8 mouse cellular contexts compared by ENCODE assay signal in the genomic region with DNA sequence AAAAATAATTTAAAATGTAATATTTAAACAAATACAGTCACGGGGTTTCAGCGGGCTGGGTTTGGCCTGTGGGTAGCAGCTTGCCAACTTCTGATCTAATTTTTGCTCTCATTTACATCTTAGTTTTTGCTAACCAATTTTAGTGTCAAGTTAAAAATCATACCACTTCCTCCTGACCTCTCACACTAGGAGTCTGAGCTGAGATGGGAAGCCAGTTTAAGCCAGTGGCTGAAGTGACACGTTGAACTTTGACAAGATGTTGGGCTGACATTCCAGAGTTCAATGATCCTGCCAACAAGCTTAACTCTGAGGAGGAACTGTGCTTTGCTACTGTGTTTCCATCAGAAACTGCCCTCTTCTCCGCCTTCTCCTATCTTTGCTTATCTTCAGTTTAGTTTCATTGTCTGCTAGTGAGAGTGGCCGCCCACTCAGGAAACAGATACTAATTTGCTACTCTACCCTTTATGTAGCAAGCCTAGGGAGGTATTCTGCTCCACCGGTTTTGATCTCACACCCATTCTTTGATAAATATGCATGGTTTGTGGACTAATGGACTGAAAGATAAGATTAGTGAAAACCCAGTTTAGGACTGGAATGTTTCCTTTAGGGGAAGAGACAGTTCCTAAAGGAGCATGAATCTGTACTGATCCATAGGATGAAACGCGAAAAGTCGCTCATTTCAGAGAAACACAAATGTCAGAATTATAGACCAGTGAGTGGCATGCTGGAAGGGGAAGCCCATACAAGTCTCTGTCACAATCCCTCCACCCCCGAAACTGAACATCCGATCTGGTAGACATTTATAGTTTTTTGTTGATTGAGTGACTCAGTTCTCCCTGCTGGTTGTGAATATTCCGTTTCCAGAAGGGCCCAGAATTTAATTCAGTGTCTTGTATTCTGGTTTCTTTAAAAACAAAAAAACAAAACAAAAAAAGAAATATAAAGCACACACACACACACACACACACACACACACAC. TPM values are rescaled to one million over a fixed set of nuclear protein-coding genes. Genes with fewer than 3 reads are reported as not detected.
A peak's percentile ranks its signal among the peaks of the same experiment; 100 is the strongest.
DNase-seq lines count a peak whose midpoint lies in the region; ATAC-seq and TF ChIP-seq lines count a peak whose summit lies in the region.

No protein-coding gene starts in this region.

- peaks cover 10% of the 10 kb centered on the region for H3K36me3 ChIP-seq in G1E (replicated peaks)
- no peaks in the 10 kb centered on the region for H3K36me3 ChIP-seq in forebrain, embryonic 13.5 days (ENCODE audit: poor library complexity, severe bottlenecking)
- H3K36me3 ChIP-seq in lung, embryonic 15.5 days = no peaks in the 10 kb centered on the region

- H3K27ac ChIP-seq in forebrain, embryonic 13.5 days = peak overlapping the region; percentile 96; the same call in 1 of the 2 replicates
- H3K27ac ChIP-seq in lung, embryonic 15.5 days = no peak overlapping the region

- WGBS in forebrain, embryonic 13.5 days = 46% methylated on average over 12 of the region's 12 CpGs
- whole genome bisulfite sequencing in lung, embryonic 15.5 days = 32% methylated on average over 12 of the region's 12 CpGs

- H3K4me2 ChIP-seq in forebrain, embryonic 13.5 days = peak overlapping the region; percentile 66
- peak overlapping the region; percentile 65 for H3K4me2 ChIP-seq in lung, embryonic 15.5 days

- H3K4me3 ChIP-seq in G1E (ENCODE audit: low read depth, low read length) = peak overlapping the region; percentile 93
- peak overlapping the region; percentile 87 for H3K4me3 ChIP-seq in forebrain, embryonic 13.5 days
- H3K4me3 ChIP-seq in lung, embryonic 15.5 days = peak overlapping the region; percentile 96

- peak overlapping the region; percentile 98; the same call in 1 of the 2 replicates for H3K9ac ChIP-seq in forebrain, embryonic 13.5 days
- 0 out of 2 replicates have a peak overlapping the region, but pooled peaks have one; percentile 4 for H3K9ac ChIP-seq in lung, embryonic 15.5 days

- H3K4me1 ChIP-seq in G1E (ENCODE audit: insufficient read depth, low read depth, low read length) = peaks cover 29% of the 10 kb centered on the region
- peaks cover 31% of the 10 kb centered on the region for H3K4me1 ChIP-seq in forebrain, embryonic 13.5 days
- peaks cover 15% of the 10 kb centered on the region for H3K4me1 ChIP-seq in lung, embryonic 15.5 days

- H3K9me3 ChIP-seq in G1E (replicated peaks) = no peaks in the 10 kb centered on the region
- H3K9me3 ChIP-seq in forebrain, embryonic 13.5 days (replicated peaks) = no peaks in the 10 kb centered on the region
- H3K9me3 ChIP-seq in lung, embryonic 15.5 days = no peaks in the 10 kb centered on the region

- DNase-seq in 3T3-L1 (ENCODE audit: low read depth, low spot score) = peak; percentile 39
- DNase-seq in G1E (ENCODE audit: low spot score) = no peak
- DNase-seq in kidney, adult 18-20 months = peak; percentile 54
- no peak for DNase-seq in cerebellum, adult 11 months
- DNase-seq in frontal cortex, postnatal 25 days (ENCODE audit: low spot score in 2 of 2) = no peak

- H3K27me3 ChIP-seq in G1E (ENCODE audit: insufficient read depth, low read length) = peaks cover 4% of the 10 kb centered on the region; the same call in 1 of the 2 replicates
- no peaks in the 10 kb centered on the region for H3K27me3 ChIP-seq in forebrain, embryonic 13.5 days
- H3K27me3 ChIP-seq in lung, embryonic 15.5 days = no peaks in the 10 kb centered on the region

- ATAC-seq in G1E (ENCODE audit: extremely low read depth, insufficient number of reproducible peaks, low FRiP score, poor library complexity, severe bottlenecking) = peak; percentile 55
- no peak for ATAC-seq in forebrain, embryonic 13.5 days
- ATAC-seq in lung, embryonic 15.5 days (ENCODE audit: borderline replicate concordance, extremely low read depth, low FRiP score, low TSS enrichment) = no peak
- ATAC-seq in neutrophil, adult 5-6 weeks (ENCODE audit: extremely low read depth, insufficient number of reproducible peaks, low FRiP score, poor library complexity, severe bottlenecking) = peak; percentile 68

- TF ChIP-seq CTCF in G1E (IDR thresholded peaks at IDR 0.05; ENCODE audit: low read depth, low read length) = no peak

RNA-seq across cellular contexts. Expression of gene Ccdc50, which starts 0.7 kb away (rescaled TPM):
- total RNA-seq in G1E (2014; fragmentation: Nextera tagmentation) (127 and 138 TPM in 2 replicates), G1E (2017) (70.3 and 105 TPM in 2 replicates)
- polyA plus RNA-seq in G1E (2012) = 17.8 and 30.6 TPM in 2 replicates
- polyA plus RNA-seq in forebrain, embryonic 13.5 days (2015; fragmentation: Nextera tagmentation; extraction: Ambion mirVana) = 52.7 and 53.1 TPM in 2 replicates
- 40.0 and 42.2 TPM in 2 replicates for polyA plus RNA-seq in lung, embryonic 15.5 days (2015; fragmentation: Nextera tagmentation; extraction: Ambion mirVana)
- total RNA-seq in neutrophil, adult 5-6 weeks (2017) = 150 and 156 TPM in 2 replicates

RNA-seq across cellular contexts. Expression of gene Uts2b, which starts 17.9 kb away (rescaled TPM):
- not detected in 2 replicates for total RNA-seq in G1E (2014; fragmentation: Nextera tagmentation)
- 0.17 TPM in 1 of 2 replicates, not detected in the other for total RNA-seq in G1E (2017)
- polyA plus RNA-seq in G1E (2012) = not detected in 2 replicates
- polyA plus RNA-seq in forebrain, embryonic 13.5 days (2015; fragmentation: Nextera tagmentation; extraction: Ambion mirVana) = not detected in 2 replicates
- polyA plus RNA-seq in lung, embryonic 15.5 days (2015; fragmentation: Nextera tagmentation; extraction: Ambion mirVana) = 0.49 TPM in 1 of 2 replicates, not detected in the other
- total RNA-seq in neutrophil, adult 5-6 weeks (2017) = not detected in 2 replicates

Comparison
In these comparisons a context has a peak if more than half of its experiments do, and no peak if none do; other contexts are left out.
1. DNase-seq: peak in 3T3-L1 (single experiment) and kidney, adult 18-20 months (single experiment); none in G1E (single experiment), cerebellum, adult 11 months (single experiment) and frontal cortex, postnatal 25 days (0 of 2).
2. ATAC-seq: peak in G1E (single experiment) and neutrophil, adult 5-6 weeks (single experiment); none in forebrain, embryonic 13.5 days (single experiment) and lung, embryonic 15.5 days (single experiment).
3. Peak in every context shown above with its lines, with median percentiles within 50 percentile points of each other: H3K4me3 ChIP-seq.